Mouse (Mus musculus): Measurements from ENCODE around the gene Il17rc. TPM values are rescaled to one million over a fixed set of nuclear protein-coding genes. Genes with fewer than 3 reads are reported as not detected.

Gene Il17rc
- polyA plus RNA-seq, 1 experiment from 2014 or later, result 5.6 TPM

- H3K36me3 ChIP-seq (ENCODE audit: control insufficient read depth, insufficient read depth, low read length), result peaks cover 28% of the 10 kb centered on the region
- 22% methylated on average over 28 of the region's 28 CpGs for WGBS
- no peak overlapping the region for H3K27ac ChIP-seq (replicated peaks in 1 of 2; ENCODE audit: control insufficient read depth in 1 of 2, insufficient read depth in 1 of 2, low read depth in 2 of 2, low read length in 2 of 2)
- peak overlapping the region; percentile 64 for H3K9ac ChIP-seq (ENCODE audit: low read length)
- H3K4me2 ChIP-seq (ENCODE audit: low read length), result peak overlapping the region; percentile 77
- ATAC-seq (ENCODE audit: insufficient number of reproducible peaks, insufficient read depth, low FRiP score, low read depth), result no peak
- H3K4me3 ChIP-seq (ENCODE audit: control insufficient read depth in 1 of 2, insufficient read depth in 1 of 2, low read depth in 1 of 2, low read length in 2 of 2), result peak overlapping the region; percentile 41 to 43
- no peaks in the 10 kb centered on the region for H3K9me3 ChIP-seq (ENCODE audit: control insufficient read depth, low read length)
- peaks cover 8 to 11% of the 10 kb centered on the region in 2 experiments; a peak in 3 of 4 replicates for H3K4me1 ChIP-seq (ENCODE audit: control insufficient read depth in 2 of 2, insufficient read depth in 2 of 2, low read length in 2 of 2)
- H3K27me3 ChIP-seq (ENCODE audit: control insufficient read depth, insufficient read depth, low read length), result peaks cover 30% of the 10 kb centered on the region
These were observed 23.9 kb downstream of the Il17rc start for GRCm38 (mm10) chr6:113495071-113495675.

- no peaks in the 10 kb centered on the region for H3K9me3 ChIP-seq (ENCODE audit: control insufficient read depth, low read length)
- WGBS, result 62% methylated on average over 6 of the region's 6 CpGs
- ATAC-seq (ENCODE audit: insufficient number of reproducible peaks, insufficient read depth, low FRiP score, low read depth), result no peak
- H3K4me1 ChIP-seq (ENCODE audit: control insufficient read depth in 2 of 2, insufficient read depth in 2 of 2, low read length in 2 of 2), result peaks cover 8 to 16% of the 10 kb centered on the region in 2 experiments; a peak in 3 of 4 replicates
- H3K36me3 ChIP-seq (ENCODE audit: control insufficient read depth, insufficient read depth, low read length), result no peaks in the 10 kb centered on the region
- peaks cover 56% of the 10 kb centered on the region for H3K27me3 ChIP-seq (ENCODE audit: control insufficient read depth, insufficient read depth, low read length)
- no peak overlapping the region for H3K4me3 ChIP-seq (ENCODE audit: control insufficient read depth in 1 of 2, insufficient read depth in 1 of 2, low read depth in 1 of 2, low read length in 2 of 2)
- H3K27ac ChIP-seq (replicated peaks in 1 of 2; ENCODE audit: control insufficient read depth in 1 of 2, insufficient read depth in 1 of 2, low read depth in 2 of 2, low read length in 2 of 2), result no peak overlapping the region
- H3K9ac ChIP-seq (ENCODE audit: low read length), result no peak overlapping the region
- no peak overlapping the region for H3K4me2 ChIP-seq (ENCODE audit: low read length)
These were observed 28.1 kb downstream of the Il17rc start for GRCm38 (mm10) chr6:113499346-113499745.

GRCm38 (mm10) chr6:113501388-113502084 lies 30.3 kb downstream of the Il17rc start, which contains the start of gene Prrt3:
Gene Prrt3, minus strand, starts transcription at chr6:113501931.
- ATAC-seq (ENCODE audit: insufficient number of reproducible peaks, insufficient read depth, low FRiP score, low read depth), result no peak
- H3K9ac ChIP-seq (ENCODE audit: low read length), result peak within 1 kb of the TSS; percentile 41; the same call in 1 of the 2 replicates
- H3K9me3 ChIP-seq (ENCODE audit: control insufficient read depth, low read length), result no peaks in the 10 kb centered on the region
- H3K4me3 ChIP-seq (ENCODE audit: control insufficient read depth in 1 of 2, insufficient read depth in 1 of 2, low read depth in 1 of 2, low read length in 2 of 2), result peak within 1 kb of the TSS; percentile 10 to 24
- WGBS, result 5% methylated on average over 32 of the region's 32 CpGs
- H3K36me3 ChIP-seq (ENCODE audit: control insufficient read depth, insufficient read depth, low read length), result no peaks in the 10 kb centered on the region
- 0 out of 4 replicates have a peak, but pooled peaks cover 0 to 5% of the 10 kb centered on the region in 2 experiments for H3K4me1 ChIP-seq (ENCODE audit: control insufficient read depth in 2 of 2, insufficient read depth in 2 of 2, low read length in 2 of 2)
- no peak within 1 kb of the TSS for H3K27ac ChIP-seq (replicated peaks in 1 of 2; ENCODE audit: control insufficient read depth in 1 of 2, insufficient read depth in 1 of 2, low read depth in 2 of 2, low read length in 2 of 2)
- H3K27me3 ChIP-seq (ENCODE audit: control insufficient read depth, insufficient read depth, low read length), result peaks cover 38% of the 10 kb centered on the region
- H3K4me2 ChIP-seq (ENCODE audit: low read length), result peak within 1 kb of the TSS; percentile 54

- Histone ChIP-seq H3K4me3 (ENCODE audit: control insufficient read depth in 1 of 2, insufficient read depth in 1 of 2, low read depth in 1 of 2, low read length in 2 of 2) (no peak overlapping the region), H3K27ac (replicated peaks in 1 of 2; ENCODE audit: control insufficient read depth in 1 of 2, insufficient read depth in 1 of 2, low read depth in 2 of 2, low read length in 2 of 2) (no peak overlapping the region), H3K4me1 (ENCODE audit: control insufficient read depth in 2 of 2, insufficient read depth in 2 of 2, low read length in 2 of 2) (0 out of 4 replicates have a peak, but pooled peaks cover 0 to 5% of the 10 kb centered on the region in 2 experiments), H3K36me3 (ENCODE audit: control insufficient read depth, insufficient read depth, low read length) (no peaks in the 10 kb centered on the region), H3K9me3 (ENCODE audit: control insufficient read depth, low read length) (no peaks in the 10 kb centered on the region), H3K4me2 (ENCODE audit: low read length) (no peak overlapping the region), H3K27me3 (ENCODE audit: control insufficient read depth, insufficient read depth, low read length) (peaks cover 33% of the 10 kb centered on the region), H3K9ac (ENCODE audit: low read length) (no peak overlapping the region)
- WGBS, result 50% methylated on average over 2 of the region's 2 CpGs
- no peak for ATAC-seq (ENCODE audit: insufficient number of reproducible peaks, insufficient read depth, low FRiP score, low read depth)
These were observed 31.6 kb downstream of the Il17rc start for GRCm38 (mm10) chr6:113502801-113503200.

GRCm38 (mm10) chr6:113505689-113506088 lies 34.5 kb downstream of the Il17rc start:
- no peak overlapping the region for H3K27ac ChIP-seq (replicated peaks in 1 of 2; ENCODE audit: control insufficient read depth in 1 of 2, insufficient read depth in 1 of 2, low read depth in 2 of 2, low read length in 2 of 2)
- no peak overlapping the region for H3K9ac ChIP-seq (ENCODE audit: low read length)
- H3K4me3 ChIP-seq (ENCODE audit: control insufficient read depth in 1 of 2, insufficient read depth in 1 of 2, low read depth in 1 of 2, low read length in 2 of 2), result no peak overlapping the region
- peaks cover 5 to 6% of the 10 kb centered on the region in 2 experiments; a peak in 2 of 4 replicates for H3K4me1 ChIP-seq (ENCODE audit: control insufficient read depth in 2 of 2, insufficient read depth in 2 of 2, low read length in 2 of 2)
- H3K4me2 ChIP-seq (ENCODE audit: low read length), result no peak overlapping the region
- peaks cover 21% of the 10 kb centered on the region for H3K27me3 ChIP-seq (ENCODE audit: control insufficient read depth, insufficient read depth, low read length)
- WGBS, result 79% methylated on average over 1 of the region's 1 CpGs
- ATAC-seq (ENCODE audit: insufficient number of reproducible peaks, insufficient read depth, low FRiP score, low read depth), result no peak
- H3K9me3 ChIP-seq (ENCODE audit: control insufficient read depth, low read length), result no peaks in the 10 kb centered on the region
- no peaks in the 10 kb centered on the region for H3K36me3 ChIP-seq (ENCODE audit: control insufficient read depth, insufficient read depth, low read length)

- no peak for ATAC-seq (ENCODE audit: insufficient number of reproducible peaks, insufficient read depth, low FRiP score, low read depth)
These were observed 35.9 kb downstream of the Il17rc start for GRCm38 (mm10) chr6:113507130-113507529.

GRCm38 (mm10) chr6:113508272-113508946 lies 37.2 kb downstream of the Il17rc start:
- H3K36me3 ChIP-seq (ENCODE audit: control insufficient read depth, insufficient read depth, low read length), result peaks cover 4% of the 10 kb centered on the region; the same call in 1 of the 2 replicates
- H3K4me3 ChIP-seq (ENCODE audit: control insufficient read depth in 1 of 2, insufficient read depth in 1 of 2, low read depth in 1 of 2, low read length in 2 of 2), result no peak overlapping the region
- no peak overlapping the region for H3K4me2 ChIP-seq (ENCODE audit: low read length)
- H3K27me3 ChIP-seq (ENCODE audit: control insufficient read depth, insufficient read depth, low read length), result no peaks in the 10 kb centered on the region
- WGBS, result 38% methylated on average over 7 of the region's 7 CpGs
- H3K27ac ChIP-seq (replicated peaks in 1 of 2; ENCODE audit: control insufficient read depth in 1 of 2, insufficient read depth in 1 of 2, low read depth in 2 of 2, low read length in 2 of 2), result no peak overlapping the region
- H3K9me3 ChIP-seq (ENCODE audit: control insufficient read depth, low read length), result no peaks in the 10 kb centered on the region
- H3K9ac ChIP-seq (ENCODE audit: low read length), result no peak overlapping the region
- ATAC-seq (ENCODE audit: insufficient number of reproducible peaks, insufficient read depth, low FRiP score, low read depth), result no peak
- H3K4me1 ChIP-seq (ENCODE audit: control insufficient read depth in 2 of 2, insufficient read depth in 2 of 2, low read length in 2 of 2), result peaks cover 0 to 6% of the 10 kb centered on the region in 2 experiments; a peak in 2 of 4 replicates

More at GRCm38 (mm10) chr6:113507130-113507529, 35.9 kb downstream of the Il17rc start:
- H3K4me2 ChIP-seq (ENCODE audit: low read length), result no peak overlapping the region
- H3K27ac ChIP-seq (replicated peaks in 1 of 2; ENCODE audit: control insufficient read depth in 1 of 2, insufficient read depth in 1 of 2, low read depth in 2 of 2, low read length in 2 of 2), result no peak overlapping the region
- H3K27me3 ChIP-seq (ENCODE audit: control insufficient read depth, insufficient read depth, low read length), result peaks cover 6% of the 10 kb centered on the region; the same call in 1 of the 2 replicates
- H3K36me3 ChIP-seq (ENCODE audit: control insufficient read depth, insufficient read depth, low read length), result no peaks in the 10 kb centered on the region
- H3K4me1 ChIP-seq (ENCODE audit: control insufficient read depth in 2 of 2, insufficient read depth in 2 of 2, low read length in 2 of 2), result peaks cover 0 to 6% of the 10 kb centered on the region in 2 experiments; a peak in 2 of 4 replicates
- H3K9me3 ChIP-seq (ENCODE audit: control insufficient read depth, low read length), result no peaks in the 10 kb centered on the region
- H3K9ac ChIP-seq (ENCODE audit: low read length), result no peak overlapping the region
- no peak overlapping the region for H3K4me3 ChIP-seq (ENCODE audit: control insufficient read depth in 1 of 2, insufficient read depth in 1 of 2, low read depth in 1 of 2, low read length in 2 of 2)
